Mouse (Mus musculus) ES-Bruce4 (cell line): ENCODE measurements around the gene Mcts1.

Experiments used
- CTCF ChIP-seq: IDR thresholded peaks from one replicate; pipeline ENCODE4 v1.8.1; 2011; ENCODE audit warnings: low read depth, low read length
- EP300 ChIP-seq: IDR thresholded peaks from 2 replicates; pipeline ENCODE4 v1.6.1; 2011; ENCODE audit warnings: low read depth, low read length; ENCODE audit not compliant: insufficient read depth
- POLR2A ChIP-seq: IDR thresholded peaks from one replicate; pipeline ENCODE4 v1.8.1; 2011; ENCODE audit warnings: low read length; ENCODE audit not compliant: insufficient read depth

DNA sequence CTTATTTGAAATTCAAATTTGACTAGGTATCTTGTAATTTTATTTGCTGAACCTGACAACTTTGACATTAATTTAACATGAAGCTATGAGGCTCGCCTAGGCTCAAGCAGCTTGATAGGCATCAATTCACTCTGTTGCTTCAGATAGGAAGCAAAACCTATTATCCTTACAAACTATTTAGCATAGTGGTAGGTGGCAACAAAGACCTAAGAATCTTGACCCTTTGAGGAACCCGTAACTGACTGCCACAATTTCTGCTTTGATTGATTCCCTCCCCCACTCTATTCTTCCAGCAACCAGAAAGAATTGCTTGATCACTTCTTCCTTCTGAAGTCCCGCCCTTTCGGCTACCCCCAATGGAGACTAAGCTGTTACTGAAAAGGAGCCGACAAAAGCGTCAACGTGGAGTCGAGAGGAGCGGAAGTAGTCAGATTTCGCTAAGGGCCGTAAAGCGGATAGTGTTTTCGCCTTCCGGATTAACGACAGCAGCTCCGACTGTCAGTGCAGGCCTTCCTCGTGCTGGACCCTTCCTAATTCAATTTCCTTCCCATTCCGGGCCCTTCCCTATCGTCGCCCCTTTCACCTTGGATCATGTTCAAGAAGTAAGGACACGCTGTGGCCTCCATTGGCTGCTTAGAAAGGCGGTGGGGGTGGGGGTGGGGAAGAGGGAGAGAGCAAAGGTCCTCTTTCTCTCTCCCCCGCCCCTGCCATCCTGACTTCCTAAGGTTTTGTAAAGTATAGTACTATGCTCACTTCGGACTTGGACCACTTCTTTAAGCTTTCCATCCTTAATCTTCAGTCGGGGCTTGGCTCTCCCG lies at the start of gene Mcts1:
- no peak for TF ChIP-seq CTCF
- TF ChIP-seq POLR2A, result peak; percentile 22
- TF ChIP-seq EP300, result no peak
